ENCODE assay signal across 26 mouse cellular contexts in genomic region chr15:95974021-95974597, GRCm38 (mm10).
DNase-seq lines count a peak whose midpoint lies in the region; ATAC-seq and TF ChIP-seq lines count a peak whose summit lies in the region.
"Had no signal": no experiment of that assay in that cellular context is flagged by ENCODE, and none has a peak within 500 bp of the region (broad histone marks: within the 10 kb centered on the region; RNA-seq: fewer than 3 reads in every experiment).

No protein-coding gene starts in this region.

- no peaks in the 10 kb centered on the region for H3K27me3 ChIP-seq in kidney, embryonic 15.5 days
- no peaks in the 10 kb centered on the region for H3K27me3 ChIP-seq in stomach, postnatal 0 days (ENCODE audit: control insufficient read depth, insufficient read depth, low read length)
- H3K27me3 ChIP-seq: forebrain, embryonic 15.5 days; hindbrain, embryonic 15.5 days; liver, embryonic 12.5 days; midbrain, embryonic 12.5 days; neural tube, embryonic 13.5 days had no signal

- peaks cover 18% of the 10 kb centered on the region for H3K4me1 ChIP-seq in kidney, embryonic 15.5 days
- H3K4me1 ChIP-seq in stomach, postnatal 0 days (replicated peaks; ENCODE audit: control insufficient read depth, insufficient read depth), result no peaks in the 10 kb centered on the region
- H3K4me1 ChIP-seq: forebrain, embryonic 15.5 days; hindbrain, embryonic 15.5 days; liver, embryonic 12.5 days; midbrain, embryonic 12.5 days; neural tube, embryonic 13.5 days had no signal

- intact Hi-C loops in gastrocnemius, adult 2 months (cut with DNase I), result loop anchor here (10.0 kb wide), 1 partner anchor 311 kb away; the partner anchor contains the start of gene Arid2
- intact Hi-C loops in gastrocnemius, postnatal 14 days (cut with DNase I; ENCODE audit: low total_unique reads), result no loop called here

- peak; percentile 39 for DNase-seq in gastrocnemius, adult 2 months
- DNase-seq in gastrocnemius, postnatal 14 days, result no peak
- DNase-seq in kidney, adult 8-10 months, result no peak
- DNase-seq in ovary, postnatal 14 days (ENCODE audit: low spot score), result peak; percentile 22
- DNase-seq in ovary, adult 18-20 months (ENCODE audit: low spot score), result no peak
- DNase-seq in stomach, postnatal 0 days (ENCODE audit: low spot score), result no peak
- no peak for DNase-seq in adrenal gland, postnatal 25 days
- DNase-seq: adrenal gland, postnatal 36 days; cerebellum, adult 2 months; cerebellum, postnatal 14 days; heart, postnatal 4 days; left cerebral cortex, postnatal 4 days; liver, postnatal 0 days; lung, postnatal 36 days; retina, postnatal 1 day; right cerebral cortex, postnatal 14 days; thymus, postnatal 14 days had no signal

- no peak for TF ChIP-seq EP300 in stomach, postnatal 0 days (optimal IDR thresholded peaks at IDR 0.05)

- H3K36me3 ChIP-seq in kidney, embryonic 15.5 days, result peaks cover 42% of the 10 kb centered on the region
- H3K36me3 ChIP-seq in stomach, postnatal 0 days (ENCODE audit: control insufficient read depth, insufficient read depth, low read length), result peaks cover 14% of the 10 kb centered on the region; the same call in 1 of the 2 replicates
- H3K36me3 ChIP-seq: G1E; hindbrain, embryonic 15.5 days had no signal

- no peak overlapping the region for H3K4me3 ChIP-seq in gastrocnemius, adult 2 months
- H3K4me3 ChIP-seq in kidney, embryonic 15.5 days (replicated peaks), result no peak overlapping the region
- no peak overlapping the region for H3K4me3 ChIP-seq in stomach, postnatal 0 days (ENCODE audit: low read depth, low read length)
- H3K4me3 ChIP-seq: forebrain, embryonic 15.5 days; hindbrain, embryonic 15.5 days; liver, embryonic 12.5 days; midbrain, embryonic 12.5 days; neural tube, embryonic 13.5 days had no signal

- WGBS in kidney, embryonic 15.5 days, result 27% methylated on average over 10 of the region's 10 CpGs
- 56% methylated on average over 10 of the region's 10 CpGs for WGBS in stomach, postnatal 0 days

- no peak overlapping the region for H3K9ac ChIP-seq in kidney, embryonic 15.5 days
- no peak overlapping the region for H3K9ac ChIP-seq in stomach, postnatal 0 days (ENCODE audit: low read length)
- H3K9ac ChIP-seq: forebrain, embryonic 15.5 days; hindbrain, embryonic 15.5 days; liver, embryonic 12.5 days; liver, postnatal 0 days; midbrain, embryonic 12.5 days; neural tube, embryonic 13.5 days had no signal

- H3K4me2 ChIP-seq in kidney, embryonic 15.5 days, result no peak overlapping the region
- no peak overlapping the region for H3K4me2 ChIP-seq in stomach, postnatal 0 days (replicated peaks; ENCODE audit: low read depth)
- H3K4me2 ChIP-seq: forebrain, embryonic 15.5 days; heart, embryonic 11.5 days; hindbrain, embryonic 15.5 days; liver, embryonic 12.5 days; midbrain, embryonic 12.5 days; neural tube, embryonic 13.5 days had no signal

- H3K9me3 ChIP-seq in kidney, embryonic 15.5 days (replicated peaks), result no peaks in the 10 kb centered on the region
- H3K9me3 ChIP-seq in stomach, postnatal 0 days (ENCODE audit: control insufficient read depth, low read length), result no peaks in the 10 kb centered on the region
- H3K9me3 ChIP-seq: forebrain, embryonic 15.5 days; hindbrain, embryonic 15.5 days; liver, embryonic 12.5 days; midbrain, embryonic 12.5 days; neural tube, embryonic 13.5 days had no signal

- no peak overlapping the region; the same call in 1 of the 2 replicates for H3K27ac ChIP-seq in gastrocnemius, adult 2 months
- H3K27ac ChIP-seq in kidney, embryonic 15.5 days, result peak overlapping the region; percentile 62
- no peak overlapping the region for H3K27ac ChIP-seq in stomach, postnatal 0 days (replicated peaks)
- H3K27ac ChIP-seq: forebrain, embryonic 15.5 days; hindbrain, embryonic 15.5 days; liver, embryonic 12.5 days; midbrain, embryonic 12.5 days; neural tube, embryonic 13.5 days had no signal

- no peak for TF ChIP-seq CTCF in gastrocnemius, adult 2 months (IDR thresholded peaks at IDR 0.05)
- no peak for TF ChIP-seq CTCF in stomach, postnatal 0 days (IDR thresholded peaks at IDR 0.05; ENCODE audit: low read depth)

- peak; percentile 94 for ATAC-seq in kidney, embryonic 15.5 days (replicated peaks; ENCODE audit: low FRiP score)
- peak; percentile 36; the same call in 1 of the 2 replicates for ATAC-seq in stomach, postnatal 0 days (ENCODE audit: low FRiP score, low TSS enrichment)
- ATAC-seq: forebrain, embryonic 15.5 days; inflammation-experienced regulatory T-cells, adult 6 months; liver, embryonic 12.5 days; liver, postnatal 0 days had no signal

Comparison
In these comparisons a context has a peak if more than half of its experiments do, and no peak if none do; other contexts are left out.
1. DNase-seq: peak in gastrocnemius, adult 2 months (single experiment) and ovary, postnatal 14 days (single experiment); none in gastrocnemius, postnatal 14 days (single experiment), kidney, adult 8-10 months (0 of 2), ovary, adult 18-20 months (single experiment), stomach, postnatal 0 days (single experiment) and adrenal gland, postnatal 25 days (single experiment).